Mouse (Mus musculus): ENCODE results near the gene Eml4. TPM values are rescaled to one million over a fixed set of nuclear protein-coding genes. Genes with fewer than 3 reads are reported as not detected.

Gene Eml4
- polyA plus RNA-seq, 1 experiment from 2014 or later = 47.1 TPM

GRCm38 (mm10) chr17:83451796-83452195 is 101.1 kb downstream of the Eml4 start:
- over 99% methylated on average over 3 of the region's 3 CpGs for WGBS
- H3K9me3 ChIP-seq (ENCODE audit: control insufficient read depth, low read length) = no peaks in the 10 kb centered on the region
- H3K27me3 ChIP-seq (ENCODE audit: control insufficient read depth, insufficient read depth, low read length) = no peaks in the 10 kb centered on the region
- no peak for ATAC-seq (ENCODE audit: low FRiP score)
- H3K9ac ChIP-seq (ENCODE audit: low read depth, low read length) = no peak overlapping the region
- H3K4me2 ChIP-seq (replicated peaks; ENCODE audit: low read depth, low read length) = no peak overlapping the region
- no peak overlapping the region for H3K27ac ChIP-seq (ENCODE audit: low read depth, low read length)
- no peaks in the 10 kb centered on the region for H3K4me1 ChIP-seq (replicated peaks; ENCODE audit: control insufficient read depth, insufficient read depth, low read length)
- H3K36me3 ChIP-seq (ENCODE audit: control insufficient read depth, insufficient read depth, low read length) = peaks cover 3% of the 10 kb centered on the region; the same call in 1 of the 2 replicates
- no peak for DNase-seq (ENCODE audit: low spot score)
- no peak overlapping the region for H3K4me3 ChIP-seq (ENCODE audit: low read depth, low read length)

GRCm38 (mm10) chr17:83452451-83452850 is 101.7 kb downstream of the Eml4 start:
- Histone ChIP-seq H3K9me3 (ENCODE audit: control insufficient read depth, low read length) (no peaks in the 10 kb centered on the region), H3K4me3 (ENCODE audit: low read depth, low read length) (no peak overlapping the region), H3K27ac (ENCODE audit: low read depth, low read length) (no peak overlapping the region), H3K27me3 (ENCODE audit: control insufficient read depth, insufficient read depth, low read length) (no peaks in the 10 kb centered on the region), H3K4me2 (replicated peaks; ENCODE audit: low read depth, low read length) (no peak overlapping the region), H3K9ac (ENCODE audit: low read depth, low read length) (no peak overlapping the region), H3K36me3 (ENCODE audit: control insufficient read depth, insufficient read depth, low read length) (peaks cover 3% of the 10 kb centered on the region; the same call in 1 of the 2 replicates), H3K4me1 (replicated peaks; ENCODE audit: control insufficient read depth, insufficient read depth, low read length) (no peaks in the 10 kb centered on the region)
- WGBS = 95% methylated on average over 8 of the region's 8 CpGs
- ATAC-seq (ENCODE audit: low FRiP score) (no peak), DNase-seq (ENCODE audit: low spot score) (no peak)

- Histone ChIP-seq H3K27ac (ENCODE audit: low read depth, low read length) (no peak overlapping the region), H3K27me3 (ENCODE audit: control insufficient read depth, insufficient read depth, low read length) (no peaks in the 10 kb centered on the region), H3K4me2 (replicated peaks; ENCODE audit: low read depth, low read length) (no peak overlapping the region), H3K4me1 (replicated peaks; ENCODE audit: control insufficient read depth, insufficient read depth, low read length) (no peaks in the 10 kb centered on the region), H3K9ac (ENCODE audit: low read depth, low read length) (no peak overlapping the region), H3K36me3 (ENCODE audit: control insufficient read depth, insufficient read depth, low read length) (peaks cover 3% of the 10 kb centered on the region; the same call in 1 of the 2 replicates), H3K9me3 (ENCODE audit: control insufficient read depth, low read length) (no peaks in the 10 kb centered on the region), H3K4me3 (ENCODE audit: low read depth, low read length) (no peak overlapping the region)
- WGBS = 89% methylated on average over 5 of the region's 5 CpGs
- no peak for DNase-seq (ENCODE audit: low spot score)
- ATAC-seq (ENCODE audit: low FRiP score) = no peak
Observed at GRCm38 (mm10) chr17:83453587-83453986, 102.9 kb downstream of the Eml4 start.

- H3K9me3 ChIP-seq (ENCODE audit: control insufficient read depth, low read length) = no peaks in the 10 kb centered on the region
- no peak for DNase-seq (ENCODE audit: low spot score)
- no peaks in the 10 kb centered on the region for H3K27me3 ChIP-seq (ENCODE audit: control insufficient read depth, insufficient read depth, low read length)
- H3K36me3 ChIP-seq (ENCODE audit: control insufficient read depth, insufficient read depth, low read length) = 0 out of 2 replicates have a peak, but pooled peaks cover 3% of the 10 kb centered on the region
- no peaks in the 10 kb centered on the region for H3K4me1 ChIP-seq (replicated peaks; ENCODE audit: control insufficient read depth, insufficient read depth, low read length)
- WGBS = 96% methylated on average over 1 of the region's 1 CpGs
- no peak overlapping the region for H3K4me2 ChIP-seq (replicated peaks; ENCODE audit: low read depth, low read length)
- H3K27ac ChIP-seq (ENCODE audit: low read depth, low read length) = no peak overlapping the region
- H3K9ac ChIP-seq (ENCODE audit: low read depth, low read length) = no peak overlapping the region
- H3K4me3 ChIP-seq (ENCODE audit: low read depth, low read length) = no peak overlapping the region
- ATAC-seq (ENCODE audit: low FRiP score) = no peak
Observed at GRCm38 (mm10) chr17:83457271-83457670, 106.5 kb downstream of the Eml4 start.

GRCm38 (mm10) chr17:83465969-83466368 is 115.2 kb downstream of the Eml4 start:
- Histone ChIP-seq H3K9me3 (ENCODE audit: control insufficient read depth, low read length) (no peaks in the 10 kb centered on the region), H3K27ac (ENCODE audit: low read depth, low read length) (no peak overlapping the region), H3K36me3 (ENCODE audit: control insufficient read depth, insufficient read depth, low read length) (no peaks in the 10 kb centered on the region), H3K4me1 (replicated peaks; ENCODE audit: control insufficient read depth, insufficient read depth, low read length) (no peaks in the 10 kb centered on the region), H3K4me2 (replicated peaks; ENCODE audit: low read depth, low read length) (no peak overlapping the region), H3K9ac (ENCODE audit: low read depth, low read length) (no peak overlapping the region), H3K4me3 (ENCODE audit: low read depth, low read length) (no peak overlapping the region), H3K27me3 (ENCODE audit: control insufficient read depth, insufficient read depth, low read length) (no peaks in the 10 kb centered on the region)
- DNase-seq (ENCODE audit: low spot score) (no peak), ATAC-seq (ENCODE audit: low FRiP score) (no peak)
- WGBS = 92% methylated on average over 5 of the region's 5 CpGs

- Histone ChIP-seq H3K9me3 (ENCODE audit: control insufficient read depth, low read length) (no peaks in the 10 kb centered on the region), H3K9ac (ENCODE audit: low read depth, low read length) (no peak overlapping the region), H3K4me3 (ENCODE audit: low read depth, low read length) (no peak overlapping the region), H3K4me1 (replicated peaks; ENCODE audit: control insufficient read depth, insufficient read depth, low read length) (no peaks in the 10 kb centered on the region), H3K4me2 (replicated peaks; ENCODE audit: low read depth, low read length) (no peak overlapping the region), H3K27me3 (ENCODE audit: control insufficient read depth, insufficient read depth, low read length) (no peaks in the 10 kb centered on the region), H3K27ac (ENCODE audit: low read depth, low read length) (no peak overlapping the region), H3K36me3 (ENCODE audit: control insufficient read depth, insufficient read depth, low read length) (no peaks in the 10 kb centered on the region)
- ATAC-seq (ENCODE audit: low FRiP score) (0 out of 2 replicates have a peak, but pooled peaks have one; percentile 43), DNase-seq (ENCODE audit: low spot score) (no peak)
- WGBS = 79% methylated on average over 6 of the region's 6 CpGs
Observed at GRCm38 (mm10) chr17:83466697-83467251, 116.0 kb downstream of the Eml4 start.

GRCm38 (mm10) chr17:83469586-83469985 is 118.9 kb downstream of the Eml4 start:
- no peak overlapping the region for H3K4me3 ChIP-seq (ENCODE audit: low read depth, low read length)
- no peak for DNase-seq (ENCODE audit: low spot score)
- H3K27me3 ChIP-seq (ENCODE audit: control insufficient read depth, insufficient read depth, low read length) = no peaks in the 10 kb centered on the region
- no peak overlapping the region for H3K4me2 ChIP-seq (replicated peaks; ENCODE audit: low read depth, low read length)
- H3K27ac ChIP-seq (ENCODE audit: low read depth, low read length) = no peak overlapping the region
- H3K9ac ChIP-seq (ENCODE audit: low read depth, low read length) = no peak overlapping the region
- 90% methylated on average over 2 of the region's 2 CpGs for WGBS
- no peaks in the 10 kb centered on the region for H3K4me1 ChIP-seq (replicated peaks; ENCODE audit: control insufficient read depth, insufficient read depth, low read length)
- ATAC-seq (ENCODE audit: low FRiP score) = no peak
- 0 out of 2 replicates have a peak, but pooled peaks cover 10% of the 10 kb centered on the region for H3K36me3 ChIP-seq (ENCODE audit: control insufficient read depth, insufficient read depth, low read length)
- H3K9me3 ChIP-seq (ENCODE audit: control insufficient read depth, low read length) = no peaks in the 10 kb centered on the region

GRCm38 (mm10) chr17:83477089-83477488 is 126.4 kb downstream of the Eml4 start:
- no peaks in the 10 kb centered on the region for H3K9me3 ChIP-seq (ENCODE audit: control insufficient read depth, low read length)
- 0 out of 2 replicates have a peak, but pooled peaks cover 10% of the 10 kb centered on the region for H3K36me3 ChIP-seq (ENCODE audit: control insufficient read depth, insufficient read depth, low read length)
- no peaks in the 10 kb centered on the region for H3K27me3 ChIP-seq (ENCODE audit: control insufficient read depth, insufficient read depth, low read length)
- H3K4me3 ChIP-seq (ENCODE audit: low read depth, low read length) = no peak overlapping the region
- no peak overlapping the region for H3K9ac ChIP-seq (ENCODE audit: low read depth, low read length)
- H3K4me1 ChIP-seq (replicated peaks; ENCODE audit: control insufficient read depth, insufficient read depth, low read length) = no peaks in the 10 kb centered on the region
- ATAC-seq (ENCODE audit: low FRiP score) (no peak), DNase-seq (ENCODE audit: low spot score) (no peak)
- H3K27ac ChIP-seq (ENCODE audit: low read depth, low read length) = no peak overlapping the region
- WGBS = 97% methylated on average over 12 of the region's 12 CpGs
- H3K4me2 ChIP-seq (replicated peaks; ENCODE audit: low read depth, low read length) = no peak overlapping the region

GRCm38 (mm10) chr17:83481551-83481950 is 130.8 kb downstream of the Eml4 start:
- Histone ChIP-seq H3K27ac (ENCODE audit: low read depth, low read length) (no peak overlapping the region), H3K4me1 (replicated peaks; ENCODE audit: control insufficient read depth, insufficient read depth, low read length) (no peaks in the 10 kb centered on the region), H3K4me2 (replicated peaks; ENCODE audit: low read depth, low read length) (no peak overlapping the region), H3K9me3 (ENCODE audit: control insufficient read depth, low read length) (no peaks in the 10 kb centered on the region), H3K4me3 (ENCODE audit: low read depth, low read length) (no peak overlapping the region), H3K27me3 (ENCODE audit: control insufficient read depth, insufficient read depth, low read length) (no peaks in the 10 kb centered on the region), H3K9ac (ENCODE audit: low read depth, low read length) (no peak overlapping the region), H3K36me3 (ENCODE audit: control insufficient read depth, insufficient read depth, low read length) (no peaks in the 10 kb centered on the region)
- ATAC-seq (ENCODE audit: low FRiP score) (no peak), DNase-seq (ENCODE audit: low spot score) (no peak)
- 93% methylated on average over 7 of the region's 7 CpGs for WGBS
